Mouse (Mus musculus) forebrain, embryonic 14.5 days (tissue): Measurements from ENCODE around the gene Pbx1. TPM values are rescaled to one million over a fixed set of nuclear protein-coding genes. Genes with fewer than 3 reads are reported as not detected.

ENCODE experiments used
- ATAC-seq: fragments of 200-750 bp; cut with Nextera tagmentation; 2 replicates; pipeline ENCODE4 v1.8.0; 2017; ENCODE audit warnings: mild to moderate bottlenecking, moderate library complexity
- DNase-seq: peaks from one replicate; pipeline ENCODE4 v3.0.0-alpha.2; 2015; ENCODE audit warnings: low spot score
- H3K27ac ChIP-seq: fragments of 300-500 bp; sonication (generic); 2 replicates; pipeline ENCODE4 v1.5.1; 2014; ENCODE audit warnings: low read depth, mild to moderate bottlenecking, control low read depth, low read length, moderate library complexity
- H3K27me3 ChIP-seq: fragments of 300-500 bp; sonication (generic); replicated peaks from 2 replicates; pipeline ENCODE4 v1.6.1; 2014; ENCODE audit warnings: low read length, control low read depth, mixed read lengths; ENCODE audit not compliant: control insufficient read depth, insufficient read depth
- H3K36me3 ChIP-seq: fragments of 300-500 bp; sonication (generic); 2 replicates; pipeline ENCODE4 v1.6.1; 2014; ENCODE audit warnings: low read length, control low read depth; ENCODE audit not compliant: control insufficient read depth, insufficient read depth
- H3K4me1 ChIP-seq: fragments of 300-500 bp; sonication (generic); 2 replicates; pipeline ENCODE4 v1.6.1; 2014; ENCODE audit warnings: antibody characterized with exemption, low read length, control low read depth; ENCODE audit not compliant: control insufficient read depth, insufficient read depth
- H3K4me2 ChIP-seq: fragments of 300-500 bp; sonication (generic); 2 replicates; pipeline ENCODE4 v1.6.1; 2014; ENCODE audit warnings: mild to moderate bottlenecking, control low read depth, low read length
- H3K4me3 ChIP-seq: fragments of 300-500 bp; sonication (generic); 2 replicates; pipeline ENCODE4 v1.5.1; 2014; ENCODE audit warnings: low read depth, low read length, control low read depth
- H3K9ac ChIP-seq: fragments of 300-500 bp; sonication (generic); 2 replicates; pipeline ENCODE4 v1.6.1; 2014; ENCODE audit warnings: mild to moderate bottlenecking, low read length, control low read depth, moderate library complexity
- H3K9me3 ChIP-seq: fragments of 300-500 bp; sonication (generic); replicated peaks from 2 replicates; pipeline ENCODE4 v1.6.1; 2016; ENCODE audit warnings: low read length, control low read depth, mixed read lengths; ENCODE audit not compliant: control insufficient read depth
- WGBS: fragments of 180-500 bp; shearing (Covaris S2); extraction: QIAGEN DNeasy Blood & Tissue Kit; methylation state at CpG from one replicate; pipeline ENCODE4 v1.1.7; 2014; 5-methylcytosine and 5-hydroxymethylcytosine counted together
- polyA plus RNA-seq: library from polyadenylated mRNA; unstranded; fragments of >200 nt; fragmentation: Nextera tagmentation; extraction: Ambion mirVana; gene quantifications from 2 replicates; pipeline ENCODE4 v1.2.1, GENCODE M21; 2014

Pbx1 gene
- polyA plus RNA-seq, 1 experiment from 2014 or later: 66.7 TPM

DNA sequence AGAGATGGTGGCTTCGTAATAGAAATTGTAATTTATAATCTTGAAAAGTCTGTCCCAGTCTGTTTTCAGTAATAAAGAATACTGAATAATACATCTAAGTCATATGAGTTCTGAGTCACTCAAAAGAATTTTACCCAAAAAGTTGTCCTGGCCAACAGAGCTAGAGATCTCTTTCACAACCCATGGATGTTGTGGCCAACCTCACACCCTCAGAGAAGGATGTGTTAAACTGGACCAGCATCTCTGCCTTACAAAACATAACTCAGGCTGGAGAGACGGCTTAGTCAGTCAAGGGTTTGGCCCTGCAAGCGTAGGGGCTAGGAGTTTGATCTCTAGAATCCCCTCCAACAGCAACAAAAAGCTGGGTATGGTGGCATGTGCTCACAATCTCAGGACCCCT is 171.7 kb downstream of the Pbx1 start:
- ATAC-seq: no peak

DNA sequence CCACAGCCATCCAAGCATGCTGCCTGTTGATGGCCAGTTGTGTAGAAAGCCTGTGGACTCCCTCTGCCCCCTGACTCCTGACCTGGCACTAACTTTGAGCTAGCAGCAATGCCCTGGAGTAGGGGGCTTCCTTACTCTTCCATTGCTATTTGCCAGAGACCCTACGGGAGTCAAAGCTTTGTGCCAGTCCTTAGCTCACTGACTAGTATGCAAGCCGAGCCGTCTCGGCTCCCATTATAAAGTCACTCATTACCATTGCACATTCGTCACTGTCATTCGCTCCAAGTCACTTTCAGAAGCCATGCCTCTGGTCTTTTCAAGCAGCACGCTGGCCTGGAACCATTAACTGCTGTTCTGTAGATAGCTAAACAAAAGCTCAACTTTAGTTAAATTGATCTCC is 173.2 kb downstream of the Pbx1 start:
- H3K27me3 ChIP-seq: no peaks in the 10 kb centered on the region
- no peak overlapping the region for H3K4me3 ChIP-seq
- no peaks in the 10 kb centered on the region for H3K9me3 ChIP-seq
- H3K4me1 ChIP-seq: no peaks in the 10 kb centered on the region
- H3K4me2 ChIP-seq: no peak overlapping the region
- DNase-seq (no peak), ATAC-seq (no peak)
- H3K36me3 ChIP-seq: no peaks in the 10 kb centered on the region
- WGBS: 53% methylated on average over 7 of the region's 7 CpGs
- H3K9ac ChIP-seq: no peak overlapping the region
- no peak overlapping the region for H3K27ac ChIP-seq

More for the DNA sequence above, 171.7 kb downstream of the Pbx1 start:
- H3K4me1 ChIP-seq: peaks cover 4% of the 10 kb centered on the region
- no peak overlapping the region for H3K9ac ChIP-seq
- H3K27ac ChIP-seq: no peak overlapping the region
- no peaks in the 10 kb centered on the region for H3K27me3 ChIP-seq
- no peak overlapping the region for H3K4me2 ChIP-seq
- WGBS: 90% methylated on average over 3 of the region's 3 CpGs
- no peak overlapping the region for H3K4me3 ChIP-seq
- H3K9me3 ChIP-seq: no peaks in the 10 kb centered on the region
- DNase-seq: no peak
- no peaks in the 10 kb centered on the region for H3K36me3 ChIP-seq

DNA sequence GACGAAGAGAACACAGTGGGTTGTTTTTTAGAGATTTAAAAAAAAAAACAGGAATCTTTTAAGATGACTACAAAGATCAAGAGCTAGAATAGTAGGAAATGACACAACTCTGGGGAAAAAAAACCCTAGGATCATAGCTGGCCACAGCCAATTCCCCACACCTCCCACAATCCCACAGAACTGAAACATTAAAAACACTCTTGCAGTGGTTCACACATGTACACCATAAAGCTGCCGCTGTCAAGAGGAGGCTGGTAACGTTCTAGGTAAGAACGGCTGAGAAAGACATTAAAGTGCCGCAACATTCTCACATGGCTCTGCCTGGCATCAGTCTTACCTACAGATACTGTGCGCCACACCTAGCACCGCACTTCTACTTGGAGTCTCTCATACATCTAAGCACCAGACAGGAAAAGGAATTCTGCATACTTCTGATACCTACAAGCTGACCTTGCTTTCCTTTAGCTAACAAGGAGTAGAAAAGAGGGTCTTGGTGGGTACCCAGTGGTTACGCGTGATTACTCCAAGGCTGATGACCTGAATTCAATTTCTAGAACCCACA is 176.6 kb downstream of the Pbx1 start:
- Histone ChIP-seq H3K27ac (no peak overlapping the region), H3K9me3 (no peaks in the 10 kb centered on the region), H3K4me2 (no peak overlapping the region), H3K27me3 (no peaks in the 10 kb centered on the region), H3K4me1 (no peaks in the 10 kb centered on the region), H3K36me3 (no peaks in the 10 kb centered on the region), H3K9ac (no peak overlapping the region), H3K4me3 (no peak overlapping the region)
- 95% methylated on average over 9 of the region's 9 CpGs for WGBS
- no peak for ATAC-seq
- no peak for DNase-seq

DNA sequence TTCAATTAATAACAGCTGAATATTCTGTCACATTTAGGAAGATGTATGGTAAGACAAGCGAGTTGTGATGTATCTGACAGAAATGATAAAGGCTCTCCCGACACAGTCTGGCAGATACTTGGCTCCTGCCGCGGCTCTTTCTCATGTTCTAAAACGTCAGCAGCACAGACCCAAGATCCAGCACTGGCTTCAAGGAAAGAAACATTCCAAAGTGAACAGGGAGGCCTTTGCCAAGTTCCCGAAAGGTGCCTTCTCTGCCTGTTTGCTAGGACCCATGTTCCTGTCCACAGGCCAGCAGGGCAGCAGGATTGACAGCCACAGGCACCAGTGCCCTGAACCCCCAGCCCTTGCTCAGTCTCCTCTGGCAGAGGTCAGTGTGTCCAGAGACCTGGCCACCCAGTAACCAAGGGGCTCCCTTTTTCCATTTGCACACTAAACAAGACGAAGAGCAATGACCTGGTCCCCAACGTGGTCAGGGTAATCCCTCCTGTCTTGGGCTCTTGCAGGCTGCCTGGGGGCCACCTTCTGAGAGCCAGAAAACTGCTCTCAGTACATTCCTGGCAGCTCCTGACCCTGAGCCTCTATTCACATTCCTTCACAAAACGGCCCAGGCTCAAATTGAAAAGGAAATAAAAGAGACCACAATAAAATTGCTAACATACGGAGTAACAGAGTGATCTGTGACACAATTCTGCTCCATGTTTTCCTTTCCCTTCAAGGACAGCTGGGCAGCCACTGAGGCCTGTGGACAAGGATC is 184.9 kb downstream of the Pbx1 start:
- Histone ChIP-seq H3K27ac (peak overlapping the region; percentile 75), H3K36me3 (no peaks in the 10 kb centered on the region), H3K27me3 (no peaks in the 10 kb centered on the region), H3K4me1 (peaks cover 62% of the 10 kb centered on the region), H3K4me2 (peak overlapping the region; percentile 29; the same call in 1 of the 2 replicates), H3K9ac (no peak overlapping the region), H3K4me3 (no peak overlapping the region), H3K9me3 (no peaks in the 10 kb centered on the region)
- DNase-seq (peak; percentile 89), ATAC-seq (peak; percentile 77)
- 18% methylated on average over 10 of the region's 10 CpGs for WGBS

DNA sequence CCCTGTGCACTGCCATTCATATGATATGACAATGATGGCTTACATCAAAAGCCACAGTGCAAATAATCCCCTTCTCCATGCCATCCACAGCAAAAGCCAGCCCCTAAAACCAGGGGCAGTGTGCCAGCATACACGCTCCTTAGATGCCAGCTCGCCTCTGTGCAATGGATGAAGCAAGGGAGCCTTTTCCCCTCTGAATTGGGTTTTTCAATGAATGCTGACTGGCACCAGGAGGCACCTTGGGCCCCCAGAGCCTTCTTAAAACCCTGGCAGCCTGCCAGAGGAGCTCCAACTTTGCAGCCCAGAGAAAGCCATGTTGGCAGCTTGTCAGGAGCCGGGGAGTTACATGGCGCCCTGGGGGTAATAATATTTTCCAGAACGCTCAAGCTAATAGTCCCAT is 186.5 kb downstream of the Pbx1 start:
- H3K9ac ChIP-seq: 0 out of 2 replicates have a peak overlapping the region, but pooled peaks have one; percentile 4
- H3K4me3 ChIP-seq: no peak overlapping the region
- peak overlapping the region; percentile 28; the same call in 1 of the 2 replicates for H3K4me2 ChIP-seq
- H3K4me1 ChIP-seq: peaks cover 78% of the 10 kb centered on the region
- ATAC-seq (peak; percentile 79), DNase-seq (peak; percentile 95)
- WGBS: 4% methylated on average over 5 of the region's 5 CpGs
- no peaks in the 10 kb centered on the region for H3K36me3 ChIP-seq
- H3K27me3 ChIP-seq: no peaks in the 10 kb centered on the region
- H3K9me3 ChIP-seq: no peaks in the 10 kb centered on the region
- H3K27ac ChIP-seq: peak overlapping the region; percentile 71

DNA sequence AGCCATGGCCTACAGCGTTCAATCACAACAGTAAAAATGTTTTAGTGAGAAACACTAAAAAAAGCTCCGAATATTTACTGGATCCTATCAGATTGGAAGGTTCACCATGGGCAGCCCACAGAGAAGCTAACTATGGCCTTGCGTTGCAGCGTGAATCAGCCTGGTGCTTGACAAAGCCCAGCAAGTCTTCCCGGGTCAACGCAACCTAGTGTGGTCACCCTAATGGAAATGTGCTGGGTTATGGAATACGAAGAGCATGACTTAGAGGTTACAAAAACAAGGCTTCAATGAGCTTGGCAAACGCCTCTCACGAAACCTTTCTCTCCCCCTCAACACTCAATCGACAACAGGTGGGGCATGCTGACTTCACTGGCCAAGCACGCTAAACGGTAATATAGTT is 188.3 kb downstream of the Pbx1 start:
- Histone ChIP-seq H3K4me2 (no peak overlapping the region), H3K9ac (no peak overlapping the region), H3K27me3 (no peaks in the 10 kb centered on the region), H3K36me3 (no peaks in the 10 kb centered on the region), H3K9me3 (no peaks in the 10 kb centered on the region), H3K4me3 (no peak overlapping the region), H3K27ac (no peak overlapping the region), H3K4me1 (peaks cover 87% of the 10 kb centered on the region)
- ATAC-seq (no peak), DNase-seq (no peak)
- 87% methylated on average over 12 of the region's 12 CpGs for WGBS

DNA sequence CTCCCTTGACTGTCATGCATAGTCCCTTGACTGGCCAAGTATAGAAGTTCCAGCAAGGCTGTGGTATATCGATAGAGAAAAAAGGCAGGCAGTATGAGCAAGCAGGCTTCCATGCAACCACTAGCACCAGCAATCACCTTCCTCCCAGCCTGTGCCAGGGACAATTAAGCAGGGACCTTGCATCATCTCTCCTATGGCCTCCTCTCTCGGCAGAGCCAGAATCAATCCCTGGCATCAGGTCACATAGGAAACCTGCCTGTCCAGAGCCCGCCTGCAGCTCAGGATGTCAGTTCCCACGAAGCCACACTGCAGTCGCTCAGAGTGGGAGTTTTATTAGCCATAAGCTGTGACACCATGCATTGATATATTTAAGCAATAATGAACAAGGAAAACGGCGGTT is 189.0 kb downstream of the Pbx1 start:
- Histone ChIP-seq H3K9me3 (no peaks in the 10 kb centered on the region), H3K27me3 (no peaks in the 10 kb centered on the region), H3K4me2 (no peak overlapping the region), H3K9ac (no peak overlapping the region), H3K4me1 (peaks cover 87% of the 10 kb centered on the region), H3K4me3 (no peak overlapping the region), H3K36me3 (no peaks in the 10 kb centered on the region), H3K27ac (peak overlapping the region; percentile 53; the same call in 1 of the 2 replicates)
- DNase-seq (no peak), ATAC-seq (no peak)
- 64% methylated on average over 7 of the region's 7 CpGs for WGBS

DNA sequence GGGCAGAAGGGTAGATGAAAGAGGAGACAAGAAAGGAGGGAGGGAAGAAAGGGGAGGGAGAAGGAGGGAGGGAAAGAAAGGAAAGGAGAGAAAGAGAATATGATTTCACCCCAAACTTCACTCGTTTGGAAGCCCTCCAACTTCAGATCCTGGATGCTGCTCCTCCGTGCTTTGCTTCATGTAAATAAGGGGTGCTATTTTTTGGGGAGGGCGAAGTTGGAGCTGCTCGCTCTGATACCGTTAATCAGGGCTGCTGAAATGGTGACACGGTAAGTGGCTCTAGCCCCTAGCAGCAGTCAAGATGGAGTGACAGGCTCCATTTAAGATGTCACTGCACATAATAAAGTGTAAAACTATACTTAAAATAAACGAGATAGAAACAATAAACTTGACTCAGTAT is 190.8 kb downstream of the Pbx1 start:
- 5% methylated on average over 7 of the region's 7 CpGs for WGBS
- ATAC-seq: peak; percentile 33
- no peaks in the 10 kb centered on the region for H3K36me3 ChIP-seq
- peak overlapping the region; percentile 43 for H3K9ac ChIP-seq
- H3K4me3 ChIP-seq: no peak overlapping the region
- peak overlapping the region; percentile 86 for H3K27ac ChIP-seq
- H3K9me3 ChIP-seq: no peaks in the 10 kb centered on the region
- H3K4me2 ChIP-seq: peak overlapping the region; percentile 38
- DNase-seq: peak; percentile 70
- no peaks in the 10 kb centered on the region for H3K27me3 ChIP-seq
- H3K4me1 ChIP-seq: peaks cover 76% of the 10 kb centered on the region

DNA sequence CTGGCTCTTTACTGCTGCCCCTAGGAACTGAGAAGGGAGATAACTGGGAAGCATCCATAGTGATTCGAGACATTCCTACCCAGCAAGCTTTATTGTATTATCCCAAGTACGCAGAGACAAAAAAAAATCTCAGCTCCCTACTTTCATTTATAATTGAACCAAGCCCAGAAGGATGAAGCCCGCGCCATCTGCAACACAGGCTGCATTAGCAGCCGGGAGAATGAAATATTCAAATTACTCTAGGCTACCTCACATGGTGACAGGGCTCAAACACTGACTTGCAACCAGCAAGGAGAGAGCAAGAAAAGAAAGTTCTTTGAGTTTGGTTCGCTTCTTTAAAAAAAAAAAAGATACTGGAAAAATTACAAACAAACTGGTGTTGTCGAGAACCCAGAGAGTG is 191.2 kb downstream of the Pbx1 start:
- Histone ChIP-seq H3K4me3 (no peak overlapping the region), H3K4me1 (peaks cover 71% of the 10 kb centered on the region), H3K27ac (peak overlapping the region; percentile 86), H3K36me3 (0 out of 2 replicates have a peak, but pooled peaks cover 4% of the 10 kb centered on the region), H3K4me2 (peak overlapping the region; percentile 38), H3K9me3 (no peaks in the 10 kb centered on the region), H3K27me3 (no peaks in the 10 kb centered on the region), H3K9ac (peak overlapping the region; percentile 43; the same call in 1 of the 2 replicates)
- DNase-seq (peak; percentile 91), ATAC-seq (peak; percentile 76)
- 7% methylated on average over 7 of the region's 7 CpGs for WGBS
